Mouse (Mus musculus): Measurements from ENCODE around the gene Dusp7. TPM values are rescaled to one million over a fixed set of nuclear protein-coding genes. Genes with fewer than 3 reads are reported as not detected.

Gene Dusp7
- polyA plus RNA-seq, 1 experiment from 2014 or later: 3.8 TPM

DNA sequence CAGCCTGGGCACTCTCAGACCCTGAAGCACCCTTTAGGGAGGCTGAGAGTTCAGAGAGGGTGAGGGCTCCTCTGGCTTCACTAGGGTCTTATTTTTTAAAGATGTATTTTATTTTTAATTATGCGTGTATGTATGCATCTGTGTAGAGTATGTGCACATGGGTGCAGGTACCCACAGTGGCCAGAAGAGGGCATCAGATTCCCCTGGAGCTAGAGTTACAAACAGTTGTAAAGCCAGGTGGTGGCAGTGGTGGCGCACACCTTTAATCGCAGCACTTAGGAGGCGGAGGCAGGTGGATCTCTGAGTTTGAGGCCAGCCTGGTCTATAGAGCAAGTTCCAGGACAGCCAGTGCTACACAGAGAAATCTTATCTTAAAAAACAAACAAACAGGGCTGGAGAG, 40.7 kb downstream of the Dusp7 start:
- Histone ChIP-seq H3K36me3 (no peaks in the 10 kb centered on the region), H3K27ac (no peak overlapping the region), H3K4me3 (replicated peaks) (no peak overlapping the region), H3K4me2 (no peak overlapping the region), H3K27me3 (no peaks in the 10 kb centered on the region), H3K4me1 (replicated peaks) (peaks cover 53% of the 10 kb centered on the region), H3K9me3 (replicated peaks) (0 out of 2 replicates have a peak, but pooled peaks cover 2% of the 10 kb centered on the region), H3K9ac (no peak overlapping the region)
- 95% methylated on average over 4 of the region's 4 CpGs for WGBS (ENCODE audit: insufficient replicate concordance)
- DNase-seq (no peak), ATAC-seq (ENCODE audit: low read depth) (no peak)

DNA sequence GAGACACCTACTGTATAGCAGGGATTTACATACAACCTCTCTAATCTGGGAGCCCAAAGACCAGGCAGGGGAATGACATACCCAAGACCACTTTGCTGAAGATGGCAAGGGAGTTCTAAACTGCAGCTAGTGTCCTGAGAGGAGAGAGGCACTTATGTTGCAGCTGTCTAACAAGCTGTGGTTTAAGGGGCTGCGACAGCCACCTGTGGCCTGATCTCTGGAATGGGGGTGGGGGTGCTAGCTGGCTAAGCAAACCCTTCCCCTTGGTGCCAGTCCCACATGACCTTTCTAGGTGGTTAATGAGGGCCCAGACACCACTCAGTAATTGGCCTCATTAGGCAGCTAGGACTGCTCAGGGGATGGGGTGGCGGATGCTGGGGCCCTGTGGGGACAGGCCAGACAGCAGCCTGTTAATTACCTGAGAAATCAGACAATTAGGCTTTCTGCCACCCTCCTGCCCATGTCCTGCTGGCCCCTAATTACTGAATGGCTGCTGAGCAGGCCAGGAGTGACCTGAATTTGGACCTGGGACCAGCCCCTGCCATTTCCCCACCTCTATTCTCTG, 41.7 kb downstream of the Dusp7 start:
- 0 out of 2 replicates have a peak, but pooled peaks cover 2% of the 10 kb centered on the region for H3K9me3 ChIP-seq (replicated peaks)
- H3K9ac ChIP-seq: no peak overlapping the region
- H3K27me3 ChIP-seq: no peaks in the 10 kb centered on the region
- no peaks in the 10 kb centered on the region for H3K36me3 ChIP-seq
- H3K27ac ChIP-seq: peak overlapping the region; percentile 81; the same call in 1 of the 2 replicates
- WGBS (ENCODE audit: insufficient replicate concordance): 73% methylated on average over 2 of the region's 2 CpGs
- no peak overlapping the region for H3K4me3 ChIP-seq (replicated peaks)
- H3K4me2 ChIP-seq: no peak overlapping the region
- no peak for ATAC-seq (ENCODE audit: low read depth)
- H3K4me1 ChIP-seq (replicated peaks): peaks cover 49% of the 10 kb centered on the region
- no peak for DNase-seq

DNA sequence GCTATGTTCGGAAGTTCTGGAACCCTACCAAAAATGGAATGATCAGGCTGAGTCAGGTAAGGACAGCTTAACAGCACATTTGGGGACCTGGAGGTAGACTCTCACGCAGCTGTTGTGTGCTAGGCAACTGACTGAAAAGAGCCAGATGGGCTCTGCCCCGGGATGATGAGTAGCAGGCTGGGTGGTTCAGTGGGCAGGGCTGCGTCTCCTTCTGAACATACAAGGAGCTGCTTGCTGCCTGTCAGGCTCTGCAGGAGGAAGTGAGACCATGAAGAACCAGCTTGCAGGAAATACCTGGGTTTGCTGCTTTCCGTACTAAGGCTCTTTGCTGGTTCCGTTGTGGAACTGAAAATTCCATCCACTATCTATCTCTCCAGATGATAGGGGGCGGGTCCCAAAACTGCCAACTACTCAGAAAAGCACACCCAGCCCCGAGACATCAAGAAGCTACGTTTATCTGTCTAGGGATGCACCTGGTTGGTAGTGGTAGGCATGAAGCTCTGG, 42.7 kb downstream of the Dusp7 start:
- H3K4me2 ChIP-seq: peak overlapping the region; percentile 62
- peaks cover 42% of the 10 kb centered on the region for H3K4me1 ChIP-seq (replicated peaks)
- DNase-seq (no peak), ATAC-seq (ENCODE audit: low read depth) (peak; percentile 92)
- 0 out of 2 replicates have a peak, but pooled peaks cover 2% of the 10 kb centered on the region for H3K27me3 ChIP-seq
- WGBS (ENCODE audit: insufficient replicate concordance): 18% methylated on average over 9 of the region's 9 CpGs
- peak overlapping the region; percentile 53; the same call in 1 of the 2 replicates for H3K9ac ChIP-seq
- no peaks in the 10 kb centered on the region for H3K36me3 ChIP-seq
- peak overlapping the region; percentile 33 for H3K4me3 ChIP-seq (replicated peaks)
- H3K27ac ChIP-seq: peak overlapping the region; percentile 81
- H3K9me3 ChIP-seq (replicated peaks): 0 out of 2 replicates have a peak, but pooled peaks cover 2% of the 10 kb centered on the region

DNA sequence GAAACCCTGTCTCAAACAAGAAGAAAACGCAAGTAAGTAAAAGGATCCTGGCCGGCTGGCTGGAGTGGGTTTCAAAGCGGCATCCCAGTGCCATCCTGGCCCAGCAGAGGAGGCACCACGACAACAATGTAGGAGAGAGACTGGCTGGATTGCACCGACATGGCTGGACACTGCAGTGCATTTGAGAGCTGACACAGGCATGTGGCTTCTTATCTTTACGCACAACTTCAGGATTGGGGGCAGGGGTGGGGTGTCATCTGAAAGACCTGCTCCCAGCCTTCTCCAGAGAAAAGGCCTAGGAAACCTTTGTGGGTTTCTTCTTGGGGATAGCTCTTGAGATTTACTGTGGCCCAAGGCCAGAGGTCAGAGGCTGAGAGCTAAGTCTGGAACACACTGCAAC, 43.3 kb downstream of the Dusp7 start:
- WGBS (ENCODE audit: insufficient replicate concordance): 34% methylated on average over 6 of the region's 6 CpGs
- no peak for DNase-seq
- Histone ChIP-seq H3K4me2 (peak overlapping the region; percentile 62), H3K9ac (peak overlapping the region; percentile 52; the same call in 1 of the 2 replicates), H3K27me3 (0 out of 2 replicates have a peak, but pooled peaks cover 2% of the 10 kb centered on the region), H3K4me3 (replicated peaks) (peak overlapping the region; percentile 33), H3K9me3 (replicated peaks) (0 out of 2 replicates have a peak, but pooled peaks cover 2% of the 10 kb centered on the region), H3K36me3 (no peaks in the 10 kb centered on the region), H3K27ac (peak overlapping the region; percentile 81), H3K4me1 (replicated peaks) (peaks cover 36% of the 10 kb centered on the region)
- ATAC-seq (ENCODE audit: low read depth): peak; percentile 85

DNA sequence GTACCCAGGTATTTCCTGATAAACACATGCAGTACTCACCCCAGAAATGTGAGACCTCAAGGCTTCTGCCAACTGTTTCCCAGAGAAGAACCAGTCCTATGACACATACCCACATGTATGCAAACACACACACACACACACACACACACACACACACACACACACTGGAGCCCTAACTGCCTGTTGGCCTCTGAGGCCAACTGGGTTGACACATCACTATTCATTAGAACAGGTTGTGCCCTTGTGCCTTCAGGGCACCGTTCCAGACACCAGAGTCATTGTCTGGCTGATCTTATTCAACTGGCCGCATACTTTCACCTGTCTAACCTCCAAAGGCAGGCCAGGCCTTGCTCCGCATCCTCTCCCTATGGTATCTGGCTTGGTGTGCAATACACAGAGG, 43.8 kb downstream of the Dusp7 start:
- DNase-seq: no peak
- Histone ChIP-seq H3K36me3 (no peaks in the 10 kb centered on the region), H3K4me1 (replicated peaks) (peaks cover 32% of the 10 kb centered on the region), H3K27ac (peak overlapping the region; percentile 81), H3K4me3 (replicated peaks) (peak overlapping the region; percentile 33; the same call in 1 of the 2 replicates), H3K9ac (peak overlapping the region; percentile 52; the same call in 1 of the 2 replicates), H3K9me3 (replicated peaks) (0 out of 2 replicates have a peak, but pooled peaks cover 2% of the 10 kb centered on the region), H3K27me3 (peaks cover 7% of the 10 kb centered on the region; the same call in 1 of the 2 replicates), H3K4me2 (peak overlapping the region; percentile 62)
- ATAC-seq (ENCODE audit: low read depth): no peak; the same call in 1 of the 2 replicates
- WGBS (ENCODE audit: insufficient replicate concordance): 88% methylated on average over 3 of the region's 3 CpGs

DNA sequence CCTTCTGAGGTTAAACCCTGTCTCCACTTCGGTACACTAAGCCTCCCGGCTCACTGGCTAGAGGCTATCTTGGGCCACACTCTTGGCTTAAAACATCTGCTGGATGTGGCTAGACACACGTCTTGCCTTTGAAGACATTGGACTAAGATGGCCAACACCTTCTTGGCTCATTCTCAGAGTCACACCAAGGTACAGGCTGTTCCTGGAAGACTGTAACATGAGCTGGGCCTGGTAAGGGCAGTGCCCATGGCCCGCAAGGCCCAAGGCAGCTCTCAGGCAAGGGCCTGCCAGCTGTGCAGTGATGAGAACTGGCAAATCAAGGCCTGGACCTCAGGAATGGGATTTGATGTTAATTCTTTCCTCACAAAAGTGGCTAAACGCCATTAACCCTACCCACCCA, 45.2 kb downstream of the Dusp7 start:
- Histone ChIP-seq H3K4me3 (replicated peaks) (no peak overlapping the region), H3K4me2 (no peak overlapping the region), H3K27me3 (peaks cover 21% of the 10 kb centered on the region), H3K9ac (no peak overlapping the region), H3K27ac (0 out of 2 replicates have a peak overlapping the region, but pooled peaks have one; percentile 9), H3K36me3 (no peaks in the 10 kb centered on the region), H3K4me1 (replicated peaks) (peaks cover 40% of the 10 kb centered on the region), H3K9me3 (replicated peaks) (0 out of 2 replicates have a peak, but pooled peaks cover 2% of the 10 kb centered on the region)
- no peak for DNase-seq
- 83% methylated on average over 5 of the region's 5 CpGs for WGBS (ENCODE audit: insufficient replicate concordance)
- ATAC-seq (ENCODE audit: low read depth): no peak

DNA sequence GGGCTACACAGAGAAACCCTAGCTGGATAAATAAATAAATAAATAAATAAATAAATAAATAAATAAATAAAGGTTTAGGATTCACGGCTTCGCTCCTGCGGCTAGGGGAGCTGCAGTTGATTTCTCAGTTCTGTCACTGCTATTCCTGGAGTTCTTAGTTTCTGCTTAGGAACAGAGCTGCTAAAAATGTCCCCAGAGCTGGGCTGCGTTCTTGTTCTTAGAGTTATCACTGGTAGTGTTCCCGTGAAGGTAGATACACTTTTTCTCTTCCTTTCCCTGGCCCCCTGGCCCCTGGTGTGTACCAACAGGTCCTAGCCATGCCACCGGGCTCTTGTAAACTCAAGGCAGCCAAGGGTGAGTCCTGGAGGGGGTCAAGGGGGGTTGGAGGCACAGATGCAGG, 48.4 kb downstream of the Dusp7 start:
- no peak overlapping the region for H3K4me2 ChIP-seq
- WGBS (ENCODE audit: insufficient replicate concordance): 74% methylated on average over 6 of the region's 6 CpGs
- no peaks in the 10 kb centered on the region for H3K36me3 ChIP-seq
- H3K4me3 ChIP-seq (replicated peaks): no peak overlapping the region
- H3K9me3 ChIP-seq (replicated peaks): no peaks in the 10 kb centered on the region
- H3K9ac ChIP-seq: no peak overlapping the region
- H3K27ac ChIP-seq: no peak overlapping the region
- DNase-seq: no peak
- H3K27me3 ChIP-seq: peaks cover 49% of the 10 kb centered on the region
- H3K4me1 ChIP-seq (replicated peaks): peaks cover 33% of the 10 kb centered on the region
- ATAC-seq (ENCODE audit: low read depth): no peak

DNA sequence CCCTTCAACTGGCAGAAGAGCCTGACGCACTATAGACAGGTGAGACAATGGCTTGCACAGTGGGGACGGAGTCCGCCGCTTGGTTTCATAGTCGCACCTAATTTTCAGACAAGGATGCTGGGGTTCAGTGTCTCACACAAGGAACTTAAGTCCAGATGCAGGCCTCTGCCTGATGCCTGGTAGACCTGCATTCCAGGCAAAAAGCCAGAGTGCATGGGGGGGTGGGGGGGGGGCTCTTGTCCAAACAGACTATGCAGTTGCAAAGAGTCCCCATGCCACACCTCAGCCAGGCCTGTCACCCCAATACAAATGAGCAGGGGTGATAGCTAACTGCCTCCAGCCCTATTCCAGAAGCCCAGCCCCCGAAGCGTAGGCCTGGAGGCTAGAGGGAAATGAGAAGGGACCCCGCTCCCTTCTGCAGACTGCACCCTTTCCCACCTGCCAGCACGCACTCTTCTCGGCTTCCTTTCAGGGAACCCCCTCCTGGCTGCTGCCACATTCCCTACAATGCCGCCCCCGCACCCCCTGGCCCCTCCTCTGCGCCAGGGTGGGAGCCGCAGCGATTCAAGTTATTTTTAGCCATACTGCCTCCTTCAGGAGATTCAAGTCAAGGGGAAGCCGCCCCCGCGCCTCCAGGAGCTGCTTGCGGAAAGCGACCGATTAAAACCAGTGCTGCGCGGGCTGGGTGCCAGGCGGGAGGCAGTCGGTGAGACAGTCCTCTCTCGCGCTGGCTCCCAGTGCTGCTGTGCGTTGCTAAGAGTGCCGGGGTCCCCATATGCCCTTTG, 49.6 kb downstream of the Dusp7 start:
- Histone ChIP-seq H3K4me3 (replicated peaks) (peak overlapping the region; percentile 30; the same call in 1 of the 2 replicates), H3K9me3 (replicated peaks) (no peaks in the 10 kb centered on the region), H3K9ac (peak overlapping the region; percentile 31; the same call in 1 of the 2 replicates), H3K27ac (no peak overlapping the region), H3K27me3 (peaks cover 50% of the 10 kb centered on the region), H3K36me3 (no peaks in the 10 kb centered on the region), H3K4me2 (peak overlapping the region; percentile 45), H3K4me1 (replicated peaks) (peaks cover 23% of the 10 kb centered on the region)
- ATAC-seq (ENCODE audit: low read depth) (0 out of 2 replicates have a peak, but pooled peaks have one; percentile 13), DNase-seq (no peak)
- 18% methylated on average over 29 of the region's 29 CpGs for WGBS (ENCODE audit: insufficient replicate concordance)

DNA sequence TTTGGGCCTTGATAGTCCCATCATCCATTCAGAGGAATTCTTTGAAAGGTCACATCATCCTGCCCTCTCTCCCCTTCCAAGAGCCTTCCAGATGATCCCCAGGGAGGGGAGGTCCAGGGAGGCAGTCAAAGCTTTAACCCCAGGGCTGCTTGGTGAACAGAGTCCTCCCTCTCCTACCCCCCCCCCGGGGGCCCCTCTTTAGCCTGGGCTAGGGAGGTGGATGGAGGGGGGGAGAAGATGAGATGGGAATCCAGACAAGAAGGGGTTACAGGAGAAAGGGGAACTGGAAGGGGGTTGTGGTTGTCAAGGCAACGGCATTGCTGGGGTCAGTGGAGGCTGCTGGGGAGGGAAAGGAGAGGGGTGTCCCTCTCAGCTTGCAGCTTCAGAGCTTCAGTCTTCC, 52.2 kb downstream of the Dusp7 start:
- DNase-seq (no peak), ATAC-seq (ENCODE audit: low read depth) (no peak)
- Histone ChIP-seq H3K36me3 (no peaks in the 10 kb centered on the region), H3K4me1 (replicated peaks) (peaks cover 20% of the 10 kb centered on the region), H3K9ac (no peak overlapping the region), H3K27ac (no peak overlapping the region), H3K4me2 (no peak overlapping the region), H3K4me3 (replicated peaks) (no peak overlapping the region), H3K27me3 (peaks cover 56% of the 10 kb centered on the region), H3K9me3 (replicated peaks) (no peaks in the 10 kb centered on the region)
- 4% methylated on average over 2 of the region's 2 CpGs for WGBS (ENCODE audit: insufficient replicate concordance)

DNA sequence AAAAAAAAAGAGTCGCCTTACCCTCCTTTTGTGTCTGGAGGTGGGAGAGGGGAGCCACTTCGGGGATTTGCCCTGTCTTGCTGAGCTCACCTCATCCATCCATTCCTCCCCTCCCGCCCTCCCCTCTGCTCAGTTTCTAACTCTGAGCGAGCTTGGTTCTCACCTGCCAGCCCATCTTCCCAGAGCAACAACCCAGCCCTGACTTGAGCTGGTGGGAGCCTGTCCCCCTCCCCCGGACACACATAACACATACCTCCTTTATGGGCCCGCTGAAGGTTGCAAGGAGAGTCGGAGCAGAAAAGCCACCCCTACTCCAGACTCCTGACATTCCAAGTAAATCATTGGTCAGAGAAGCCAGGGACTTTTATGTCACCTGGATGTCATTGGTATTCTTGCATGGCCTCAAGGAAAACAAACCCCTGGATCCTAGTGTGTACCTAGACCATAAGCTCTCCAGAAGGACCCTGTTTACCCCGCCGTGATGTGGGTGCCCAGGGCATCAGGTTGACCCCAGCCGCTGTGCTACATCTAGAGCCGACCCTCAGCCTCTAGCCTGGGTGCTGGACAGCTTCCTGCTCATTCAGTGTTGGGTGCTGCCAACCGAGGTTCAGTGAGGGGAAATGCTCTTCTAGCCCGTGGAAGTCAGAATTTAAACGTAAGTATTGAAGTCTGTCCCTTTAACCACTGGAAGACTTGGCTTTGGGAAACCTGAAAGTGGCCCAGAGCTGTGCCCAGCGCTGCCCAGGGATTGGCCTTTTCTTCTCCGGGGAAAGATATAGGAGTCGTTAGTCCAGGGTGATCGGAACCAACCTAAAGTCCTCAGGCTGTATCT, 52.8 kb downstream of the Dusp7 start:
- H3K27me3 ChIP-seq: peaks cover 54% of the 10 kb centered on the region
- whole genome bisulfite sequencing (ENCODE audit: insufficient replicate concordance): 13% methylated on average over 18 of the region's 18 CpGs
- no peak for DNase-seq
- H3K4me1 ChIP-seq (replicated peaks): peaks cover 20% of the 10 kb centered on the region
- no peak overlapping the region for H3K27ac ChIP-seq
- no peak overlapping the region for H3K9ac ChIP-seq
- no peaks in the 10 kb centered on the region for H3K36me3 ChIP-seq
- H3K4me2 ChIP-seq: peak overlapping the region; percentile 24; the same call in 1 of the 2 replicates
- ATAC-seq (ENCODE audit: low read depth): 0 out of 2 replicates have a peak, but pooled peaks have one; percentile 10
- H3K4me3 ChIP-seq (replicated peaks): no peak overlapping the region
- no peaks in the 10 kb centered on the region for H3K9me3 ChIP-seq (replicated peaks)

Measured in liver, embryonic 13.5 days (tissue).